Mouse (Mus musculus): Measurements from ENCODE around the gene Slc25a45.

Slc25a45 gene

DNA sequence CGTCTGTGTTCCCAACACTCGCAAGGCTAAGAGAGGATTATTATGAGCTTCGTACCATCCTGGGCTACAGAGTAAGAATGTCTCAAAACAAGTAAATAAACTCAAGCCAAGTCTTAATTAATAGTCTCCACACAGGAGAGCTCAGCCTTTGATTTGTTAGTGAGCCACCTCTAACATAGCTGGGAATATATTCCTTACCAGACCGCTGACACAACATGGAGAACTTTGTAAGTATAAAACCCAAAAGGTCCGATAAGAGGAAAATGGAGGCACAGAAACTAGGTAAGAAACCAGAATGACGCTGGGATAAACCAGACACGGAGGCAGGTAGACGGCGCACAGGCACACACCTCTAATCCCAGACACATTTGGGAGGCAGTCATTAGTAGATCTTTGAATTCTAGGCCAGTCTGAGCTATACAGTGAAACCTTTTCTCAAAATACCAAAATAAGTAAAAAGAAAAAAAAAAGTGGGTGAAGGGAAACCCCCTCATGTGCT is 36.7 kb upstream of the Slc25a45 start:
- no peak for DNase-seq

DNA sequence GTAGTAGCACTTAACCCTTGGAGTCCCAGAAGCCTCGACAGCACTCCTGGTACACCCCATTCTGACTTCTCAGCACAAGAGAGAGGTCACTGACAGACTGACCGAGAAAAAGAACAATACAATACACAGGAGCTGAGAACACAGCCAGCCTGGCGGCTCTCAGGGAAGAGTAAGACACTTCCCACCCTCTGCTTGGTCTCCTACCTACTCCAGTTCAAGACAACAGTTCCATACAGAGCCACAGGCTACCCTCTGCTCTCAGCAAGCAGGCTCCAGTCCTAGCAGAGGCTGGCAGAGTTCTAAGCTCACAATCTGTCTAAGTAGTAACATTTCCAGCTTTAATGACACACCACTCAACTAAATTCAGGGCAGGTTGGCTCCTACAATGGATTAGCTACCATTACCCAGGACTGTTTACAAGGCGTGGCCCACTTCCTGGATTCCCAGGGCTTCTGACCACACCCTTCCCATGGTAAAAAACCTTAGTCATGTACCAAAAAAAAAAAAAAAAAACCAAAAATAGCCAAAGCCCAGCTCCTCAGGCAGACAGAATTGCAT is 36.1 kb upstream of the Slc25a45 start:
- DNase-seq, result peak; percentile 97

DNA sequence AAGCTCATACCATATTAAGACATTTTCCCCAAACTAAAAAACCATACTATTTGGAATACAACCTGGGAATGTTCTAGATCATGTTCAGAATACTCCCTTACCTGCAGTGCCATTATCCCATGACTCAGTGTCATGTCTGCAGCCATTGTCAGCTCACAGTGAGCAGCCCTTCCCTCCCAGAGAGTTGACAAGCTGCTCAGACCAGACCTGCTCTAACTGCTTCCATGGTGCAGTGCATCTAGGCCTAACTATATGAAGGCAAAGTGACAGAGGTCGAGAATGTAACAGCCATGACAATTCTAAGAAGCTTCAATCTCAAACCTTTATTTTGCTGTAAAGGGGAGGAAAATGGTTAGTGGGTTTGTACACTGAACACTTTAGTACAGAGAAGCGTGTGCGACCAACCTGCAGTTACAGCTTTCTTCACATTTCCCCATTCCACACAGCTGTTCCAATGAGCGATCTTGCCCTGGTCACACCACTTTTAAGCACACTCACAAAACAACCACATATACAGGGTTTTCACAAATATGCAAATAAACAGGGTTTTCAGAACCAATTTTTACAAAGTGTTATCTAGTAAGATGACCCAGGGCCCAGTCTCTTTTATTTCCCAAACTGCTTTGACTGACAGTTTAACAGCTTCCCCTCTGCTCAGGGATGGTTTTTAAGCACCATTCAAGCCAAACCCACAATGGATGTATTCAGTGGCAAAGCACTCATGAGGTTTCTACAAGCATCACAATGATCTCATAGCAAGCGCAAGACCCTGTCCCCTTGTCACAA is 35.4 kb upstream of the Slc25a45 start:
- DNase-seq, result peak; percentile 92

DNA sequence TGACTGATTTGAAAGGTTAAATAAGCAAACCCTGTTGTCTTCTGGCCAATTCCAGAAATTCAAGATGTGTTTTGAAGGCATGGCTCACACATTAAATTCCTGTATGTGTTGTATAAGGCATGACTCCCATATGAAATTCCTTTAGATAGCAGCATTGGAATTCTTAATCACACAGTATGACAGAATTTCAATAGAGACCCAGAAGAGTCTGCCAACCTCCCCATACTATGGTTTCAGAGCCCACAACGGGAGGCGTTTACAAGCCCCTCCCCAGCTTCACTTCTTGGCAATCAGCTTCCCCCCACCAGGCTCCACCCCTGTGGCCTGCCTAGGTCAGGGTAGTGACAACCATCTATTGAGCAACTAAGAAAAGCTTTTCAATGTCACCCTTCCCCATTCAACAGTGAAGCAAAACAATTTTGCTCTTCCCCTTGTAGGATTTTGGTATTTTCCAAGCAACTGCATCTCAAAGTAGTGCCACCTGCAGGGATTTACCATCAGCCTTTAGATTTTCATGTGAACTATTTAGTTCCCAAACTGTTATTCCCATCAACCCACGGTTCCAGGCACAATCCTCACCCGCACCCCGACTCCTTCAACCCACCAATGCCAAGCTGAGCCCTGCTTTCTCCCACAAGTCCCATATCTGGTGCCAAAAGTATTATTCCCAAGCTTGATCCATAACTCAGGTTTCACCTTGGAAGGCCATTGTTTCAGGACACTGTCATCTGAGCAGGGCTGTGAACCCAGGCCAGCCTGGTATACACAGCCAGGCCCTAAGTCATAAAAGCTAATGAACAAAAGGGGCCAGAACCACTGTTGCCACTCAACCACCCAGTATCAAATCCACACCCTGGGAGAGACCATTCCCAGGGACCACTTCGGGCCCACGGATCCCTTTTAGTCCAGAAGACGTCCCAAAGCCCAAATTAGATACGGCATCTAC is 34.5 kb upstream of the Slc25a45 start:
- DNase-seq, result peak; percentile 97

DNA sequence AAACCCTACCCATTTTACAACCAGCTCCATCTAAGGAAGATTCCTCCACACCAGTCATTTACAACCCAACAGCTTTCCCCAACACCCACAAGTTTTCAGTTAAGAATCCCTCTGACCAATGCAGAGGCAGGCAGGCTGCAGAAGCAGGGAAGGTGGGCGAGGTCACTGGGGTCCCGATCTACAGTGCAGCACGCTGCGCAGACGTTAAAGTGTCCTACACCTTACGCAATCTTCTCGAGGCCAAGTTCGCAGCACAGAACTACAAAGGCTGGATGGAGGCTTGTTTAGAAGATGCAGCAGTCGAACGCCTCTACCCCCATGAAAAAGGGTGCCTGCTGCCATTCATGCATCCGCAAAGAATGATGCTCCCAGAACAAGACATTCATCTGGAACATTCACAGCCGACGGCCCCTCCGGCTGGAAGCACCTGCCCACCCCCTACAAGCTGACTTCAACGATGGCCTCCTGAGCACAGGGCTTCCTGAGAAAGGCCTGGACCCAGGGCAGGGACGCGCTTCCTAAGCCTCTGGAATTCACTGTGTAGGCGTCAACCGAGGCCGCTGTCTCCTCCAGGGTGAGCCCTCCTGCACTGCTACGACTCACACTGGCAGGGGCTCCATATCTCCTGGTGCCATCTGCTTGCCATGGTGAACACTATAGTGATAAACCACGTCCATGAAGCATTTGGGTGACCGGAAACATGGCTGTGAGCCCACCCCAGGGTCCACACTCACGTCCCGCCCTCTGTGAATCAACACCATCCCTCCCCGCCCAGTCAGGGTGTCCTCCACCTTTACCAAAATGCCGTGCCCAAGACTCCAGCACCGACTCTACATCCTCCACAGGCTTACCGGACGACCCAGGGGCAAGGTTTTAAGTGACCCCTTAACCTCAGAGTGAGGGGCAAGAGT is 33.6 kb upstream of the Slc25a45 start:
- peak; percentile 97 for DNase-seq

DNA sequence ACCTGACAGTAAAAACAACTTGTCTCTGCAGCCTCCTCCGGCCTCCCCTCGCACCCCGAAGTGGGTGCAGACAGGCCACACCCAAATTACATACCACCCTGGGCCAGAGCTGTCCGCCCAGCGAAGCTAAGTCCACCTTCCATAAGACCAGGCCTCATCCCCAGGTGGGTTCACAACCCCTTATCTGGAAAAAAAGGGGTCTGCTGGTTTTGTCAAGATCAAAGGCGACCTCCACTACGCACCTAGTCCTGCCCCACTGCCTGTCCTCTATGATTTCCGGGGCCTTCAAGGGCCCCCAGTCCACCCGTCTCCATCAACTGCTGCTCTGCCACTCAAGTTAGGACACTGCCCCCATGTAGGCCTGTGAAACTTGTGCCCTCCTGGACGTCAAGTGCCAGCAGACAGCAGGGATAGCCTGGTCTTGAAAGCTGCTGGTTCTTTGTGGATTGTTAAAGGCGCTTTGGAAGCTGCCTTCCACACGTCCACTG is 32.7 kb upstream of the Slc25a45 start:
- no peak for DNase-seq

DNA sequence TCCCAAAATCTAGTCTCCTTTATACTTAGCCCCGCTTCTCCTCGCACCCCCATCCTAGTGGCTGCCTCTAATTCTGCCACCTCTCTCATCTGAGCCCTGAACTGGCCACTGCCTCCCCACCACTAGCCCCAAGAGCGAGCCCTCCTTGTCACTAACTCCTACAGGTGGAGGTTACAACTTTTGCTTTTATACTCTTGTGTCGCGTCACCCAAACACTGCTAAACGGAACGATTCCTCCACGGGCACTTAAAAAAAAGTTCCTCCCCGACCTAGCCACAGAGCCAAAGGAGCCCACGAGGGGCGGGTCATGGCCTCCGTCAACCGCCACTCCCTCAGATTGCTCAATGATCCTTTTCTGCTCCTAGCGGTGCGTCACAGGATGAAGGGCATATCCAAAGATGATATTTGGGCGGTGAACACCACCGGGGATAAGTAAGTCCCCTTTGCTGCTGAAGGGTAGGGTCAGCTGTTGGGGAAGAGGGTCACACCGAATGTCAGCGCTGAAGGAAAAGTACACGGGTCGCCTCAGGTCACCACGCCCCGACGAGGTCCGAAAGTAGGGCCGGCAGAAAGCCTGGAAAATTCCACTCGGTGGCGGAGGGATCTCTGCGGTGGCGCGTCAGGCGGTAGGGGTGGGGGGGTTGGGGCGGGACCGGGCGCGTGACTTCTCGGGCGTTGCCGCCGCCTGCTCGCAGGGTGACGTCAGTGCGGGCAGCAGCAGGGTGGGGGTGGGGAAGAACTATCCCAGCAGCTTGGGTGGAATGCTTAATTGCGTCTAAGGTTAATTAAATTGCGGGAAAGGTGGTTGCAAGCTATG is 32.1 kb upstream of the Slc25a45 start:
- peak; percentile 100 for DNase-seq

DNA sequence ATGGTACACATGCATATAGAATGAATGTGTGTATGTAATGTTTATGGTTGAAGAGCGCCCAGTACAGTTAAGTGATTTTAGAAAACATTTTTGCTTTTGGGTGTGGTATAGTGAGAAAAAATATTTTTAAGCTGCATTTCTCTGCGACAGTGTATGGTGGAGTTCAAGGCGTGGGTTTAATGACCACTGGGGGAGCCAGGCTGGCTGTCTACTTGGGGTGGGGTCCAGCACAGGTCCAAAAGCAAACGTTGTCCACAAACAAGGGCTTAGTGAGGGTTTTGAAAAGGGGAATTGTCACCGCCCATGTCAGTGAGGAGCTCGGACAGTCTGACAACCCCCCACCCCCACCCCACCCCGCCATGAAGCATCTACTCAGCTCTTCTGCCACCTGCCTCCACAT is 31.5 kb upstream of the Slc25a45 start:
- no peak for DNase-seq

DNA sequence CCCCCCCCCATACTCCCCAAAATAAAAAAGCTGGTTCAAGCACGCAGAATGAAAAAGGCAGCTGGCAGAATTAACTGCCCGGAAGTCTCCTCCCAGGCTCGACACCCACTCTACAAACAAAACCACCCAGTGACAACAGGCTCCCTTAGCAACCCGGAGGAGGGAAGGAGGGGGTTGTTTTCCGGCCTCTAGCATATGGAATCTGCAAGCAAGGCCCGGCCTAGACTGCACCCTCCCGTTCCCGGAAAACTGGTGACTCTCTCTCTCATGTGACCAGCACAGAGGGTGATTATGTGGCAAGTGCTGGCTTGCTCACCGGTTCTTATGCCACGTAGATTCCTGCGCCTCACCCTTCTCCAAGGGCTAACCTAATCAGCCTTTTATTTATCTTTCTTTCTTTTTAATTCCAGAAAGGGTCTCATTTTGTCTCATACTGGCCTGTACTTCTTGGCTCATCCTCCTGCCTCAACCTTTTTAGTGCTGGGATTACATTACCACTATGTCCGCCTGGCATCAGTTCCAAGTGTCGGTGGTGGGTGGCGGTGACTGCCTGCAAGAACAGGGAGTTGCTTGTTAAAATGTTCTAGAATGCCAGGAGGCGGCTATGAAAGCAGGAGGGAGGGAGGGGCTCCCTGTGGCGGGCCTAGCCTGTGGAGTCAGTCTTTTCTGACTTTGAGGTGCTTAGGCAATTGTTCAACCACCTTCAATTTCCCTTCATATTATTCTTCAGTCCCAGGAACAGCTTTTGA is 30.9 kb upstream of the Slc25a45 start:
- peak; percentile 100 for DNase-seq

DNA sequence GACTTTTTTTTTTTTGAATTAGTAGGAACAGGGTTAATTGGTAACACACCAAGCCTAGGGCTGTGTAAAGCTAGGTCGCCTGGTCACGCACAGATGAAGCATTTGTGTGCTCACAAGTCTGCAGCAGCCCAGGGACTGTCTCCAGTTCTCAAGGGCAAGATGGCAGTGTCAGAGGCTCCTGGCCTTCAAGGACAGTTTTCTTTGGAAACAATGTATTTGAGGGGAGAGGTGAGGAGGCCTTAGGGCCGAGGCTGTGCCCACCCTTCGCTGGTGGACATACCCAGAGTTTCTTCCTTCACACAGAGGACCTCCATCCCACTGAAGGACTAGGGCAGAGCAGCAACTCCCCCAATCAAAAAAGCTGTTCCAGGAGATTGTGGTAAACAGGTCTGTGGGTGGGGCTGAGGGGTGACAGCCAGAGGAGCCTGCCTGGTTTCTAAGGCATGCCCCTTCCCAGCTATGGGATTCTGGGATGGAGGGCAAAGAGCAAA is 30.3 kb upstream of the Slc25a45 start:
- DNase-seq, result peak; percentile 97

DNA sequence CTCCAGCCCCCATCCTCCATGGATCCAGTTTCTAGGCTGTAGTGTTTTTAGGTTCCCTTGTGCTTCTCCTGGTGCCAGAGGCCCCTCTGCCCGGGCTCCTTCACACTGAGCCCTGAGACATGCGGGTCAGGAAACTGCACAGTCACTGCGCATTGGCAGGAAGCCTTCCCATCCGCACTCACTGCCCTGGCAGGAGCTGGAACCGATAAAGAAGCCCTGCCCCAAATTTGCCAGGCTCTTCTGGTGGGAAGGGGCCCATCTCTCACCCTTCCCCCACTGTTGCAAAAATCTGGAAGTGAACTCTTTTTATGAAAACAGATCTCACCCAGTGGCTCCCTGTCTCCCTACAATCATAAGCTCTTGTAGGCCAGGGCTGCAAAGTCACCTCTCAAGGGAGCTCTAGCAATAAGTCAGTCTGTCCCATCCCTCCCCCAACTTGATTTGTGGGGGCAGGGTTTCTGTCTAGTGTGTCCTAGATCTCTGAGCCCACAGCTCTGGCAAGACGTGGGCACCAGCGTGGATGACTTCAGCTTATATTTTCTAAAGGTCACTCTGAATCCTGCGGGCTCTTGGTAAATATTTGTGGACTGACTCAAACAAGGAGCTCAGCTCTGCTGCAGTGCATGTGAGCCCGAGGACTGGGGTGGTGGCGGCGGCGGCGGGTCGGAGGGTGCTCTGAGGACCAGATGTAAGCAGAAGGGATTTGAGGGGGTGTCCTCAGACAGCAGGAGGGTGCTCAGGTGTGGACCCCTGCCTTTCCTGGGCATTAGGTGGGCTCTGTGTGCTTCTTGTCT is 29.4 kb upstream of the Slc25a45 start:
- peak; percentile 99 for DNase-seq

DNA sequence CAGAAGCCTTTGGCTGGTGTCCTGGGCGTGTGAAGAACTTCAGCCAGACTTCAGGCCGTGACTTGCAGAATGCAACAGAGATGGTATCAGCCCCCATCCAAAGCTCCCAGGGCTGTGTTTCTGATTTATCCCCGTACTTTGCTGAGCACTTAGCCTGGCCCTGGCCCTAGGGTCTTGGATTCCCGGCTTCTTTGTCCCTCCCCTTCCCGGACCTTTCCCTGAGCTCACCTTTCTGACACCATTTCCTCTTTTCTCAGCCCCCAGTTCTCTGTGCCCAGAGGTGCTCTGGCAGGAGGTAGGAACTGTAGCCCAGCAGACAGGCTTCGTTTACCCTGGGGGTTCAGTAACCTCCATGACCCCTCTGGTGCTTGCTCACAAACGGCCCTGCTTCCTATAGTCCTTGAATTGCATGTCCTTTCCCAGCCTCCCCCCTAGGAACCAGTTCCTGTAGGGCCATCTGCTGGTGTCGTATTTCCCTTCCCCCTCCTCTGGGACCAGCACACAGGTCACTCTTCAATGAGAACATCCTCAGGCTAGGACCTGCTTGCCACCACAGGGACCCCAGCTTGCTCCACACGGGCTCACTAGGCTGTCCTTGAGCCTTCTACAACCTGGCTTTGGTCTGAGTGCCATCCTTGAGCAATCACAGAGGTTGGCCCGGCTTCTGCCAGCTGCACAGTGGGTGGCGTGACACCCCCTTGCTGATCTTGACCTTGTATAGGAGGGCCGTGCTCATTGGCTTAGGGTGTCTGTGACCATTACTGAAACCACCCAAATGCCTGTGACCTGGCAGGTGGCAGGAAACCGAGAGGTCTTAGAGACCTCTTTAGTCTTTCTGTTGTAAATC is 28.6 kb upstream of the Slc25a45 start:
- peak; percentile 98 for DNase-seq

DNA sequence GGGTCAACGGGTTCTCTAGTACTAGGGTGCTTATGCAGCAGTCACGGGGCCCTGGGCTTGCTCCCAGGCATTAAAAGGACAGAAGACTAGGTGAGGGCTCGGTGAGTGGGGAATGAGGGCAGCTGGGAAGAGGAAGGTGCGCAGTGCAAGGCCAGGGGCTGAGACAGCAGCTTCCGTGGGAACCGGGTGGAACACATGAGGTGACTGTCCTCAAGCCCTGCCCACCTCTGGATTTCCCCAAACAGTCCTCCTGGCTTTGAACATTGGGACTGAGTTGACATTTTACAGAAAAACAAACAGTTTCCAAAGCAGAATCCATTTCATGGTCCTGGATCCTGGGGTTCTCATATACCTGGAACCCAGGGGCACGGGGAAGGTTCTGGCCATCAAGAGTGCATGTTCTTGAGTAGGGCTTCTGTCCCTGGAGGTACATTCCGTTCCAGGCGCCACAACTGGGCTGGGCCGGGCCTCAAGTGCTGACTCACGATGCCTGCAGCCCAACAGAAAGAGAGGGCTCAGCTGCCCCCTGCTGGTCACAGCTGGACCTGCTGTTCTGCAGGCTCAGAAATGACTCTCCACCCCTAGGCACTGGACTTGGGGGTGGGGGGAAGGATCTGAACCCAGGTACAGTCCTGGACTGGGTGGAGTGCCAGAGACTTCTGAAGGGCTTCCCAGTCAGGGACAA is 27.6 kb upstream of the Slc25a45 start:
- peak; percentile 99 for DNase-seq

DNA sequence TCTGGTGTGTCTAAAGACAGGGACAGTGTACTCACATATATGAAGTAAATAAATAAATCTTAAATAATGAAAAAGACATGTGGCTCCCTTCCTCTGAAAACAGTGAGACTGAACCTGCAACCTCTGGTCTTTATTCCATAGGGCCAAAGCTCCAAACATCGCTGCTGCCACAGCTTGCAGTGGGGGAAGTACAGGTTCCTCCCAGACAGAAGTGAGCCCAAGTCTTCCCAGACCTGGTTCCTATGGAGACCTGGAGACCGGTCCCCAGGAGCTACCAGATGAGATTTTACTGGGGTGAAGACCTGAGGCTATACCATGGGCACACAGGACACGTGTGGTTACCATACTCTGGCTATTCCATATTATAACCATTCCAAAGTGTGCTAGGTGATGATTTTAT is 26.7 kb upstream of the Slc25a45 start:
- DNase-seq, result peak; percentile 92

DNA sequence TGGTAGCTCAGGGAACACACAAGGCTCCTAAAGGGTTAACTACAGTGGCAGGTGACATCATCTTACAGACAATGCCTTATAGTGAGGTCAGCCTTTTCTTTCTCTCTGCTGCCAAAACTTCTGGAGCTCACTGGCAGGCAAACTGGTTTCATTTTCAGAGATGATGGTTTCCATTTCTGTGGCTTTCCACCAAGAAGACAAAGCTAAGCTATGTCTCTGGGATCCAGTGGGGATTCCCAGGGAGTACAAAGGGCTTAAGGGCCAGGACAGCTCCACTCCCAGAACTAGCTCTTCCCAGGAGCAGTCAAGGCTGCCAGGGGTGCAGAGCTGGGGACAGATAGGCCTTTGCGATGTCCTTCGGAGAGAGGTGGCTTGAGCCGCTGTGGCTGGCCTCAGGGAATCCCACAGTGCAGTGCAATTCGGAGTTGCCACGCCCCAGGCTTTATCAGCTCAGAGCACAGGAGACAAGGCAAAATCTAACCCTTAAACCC is 26.1 kb upstream of the Slc25a45 start:
- DNase-seq, result peak; percentile 96

DNA sequence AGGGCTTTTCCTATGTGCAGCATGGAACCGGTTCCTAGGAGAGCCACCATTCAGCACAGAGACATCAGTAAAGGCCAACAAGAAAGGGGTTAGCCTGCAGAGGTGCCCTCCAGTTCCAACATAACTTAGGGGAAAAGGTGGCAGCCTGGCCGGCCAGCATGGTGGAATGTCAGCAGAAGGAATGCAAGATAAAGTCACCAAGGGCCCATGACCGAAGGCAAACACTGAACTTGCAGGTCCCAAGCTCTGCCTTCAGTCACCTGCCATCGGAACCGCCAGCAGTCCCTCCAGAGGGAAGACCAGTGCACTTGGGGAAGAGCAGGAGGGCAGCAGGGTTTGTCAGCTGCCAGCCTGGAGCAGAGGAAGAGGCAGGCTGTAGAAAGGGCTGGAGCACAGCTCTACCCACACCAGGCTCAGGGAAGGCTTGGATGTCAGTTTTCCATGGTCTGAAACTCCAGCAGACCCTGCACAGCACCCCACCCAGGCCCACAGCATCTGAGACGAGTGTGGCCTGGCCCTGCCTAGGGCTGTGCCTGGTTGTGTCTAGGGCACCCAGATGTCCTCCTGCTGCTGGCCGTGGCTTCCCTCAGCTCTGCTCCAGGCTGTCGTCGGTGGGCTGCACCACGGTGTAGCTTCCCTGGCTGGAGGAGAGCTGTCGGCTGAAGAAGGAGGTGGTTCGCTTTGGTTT is 25.4 kb upstream of the Slc25a45 start:
- DNase-seq, result peak; percentile 93

DNA sequence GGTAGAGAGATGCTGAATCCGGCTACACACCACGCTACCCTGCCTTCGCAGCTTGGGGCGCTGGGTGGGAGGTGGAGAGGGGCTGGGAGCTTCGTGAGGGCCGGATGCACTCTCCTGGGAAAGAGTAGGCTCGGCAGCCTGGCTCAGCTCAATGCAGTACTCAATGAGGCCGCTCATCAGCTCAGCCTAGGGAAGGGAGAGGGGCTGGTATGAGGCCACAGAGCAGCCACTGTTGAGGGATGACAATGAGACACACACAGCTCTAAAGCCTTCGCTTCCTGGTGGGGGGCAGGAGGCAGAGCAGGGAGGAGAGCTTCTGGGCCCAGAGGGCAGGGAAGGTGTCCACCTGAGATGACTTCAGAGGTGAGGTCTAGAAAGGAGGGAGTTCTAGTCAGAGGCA is 21.0 kb upstream of the Slc25a45 start:
- DNase-seq, result no peak

Measured in heart, adult 11 months (tissue).